Mouse (Mus musculus) brain, adult 2 months (tissue): ENCODE measurements around the gene Lmntd1.

Experiments used
- DNase-seq: peaks from one replicate; pipeline ENCODE4 v3.0.0; 2011; ENCODE audit warnings: low read depth, low spot score

Lmntd1 gene

GRCm38 (mm10) chr6:145380961-145381360, 233.2 kb downstream of the Lmntd1 start:
- no peak for DNase-seq

GRCm38 (mm10) chr6:145379175-145379574, 234.9 kb downstream of the Lmntd1 start:
- DNase-seq = peak; percentile 36

GRCm38 (mm10) chr6:145378689-145379088, 235.4 kb downstream of the Lmntd1 start:
- no peak for DNase-seq

- no peak for DNase-seq
Measured at GRCm38 (mm10) chr6:145374372-145374771, 239.7 kb downstream of the Lmntd1 start.

- DNase-seq = peak; percentile 95
Measured at GRCm38 (mm10) chr6:145373712-145374221, 240.4 kb downstream of the Lmntd1 start.

- DNase-seq = peak; percentile 31
Measured at GRCm38 (mm10) chr6:145372066-145372465, 242.1 kb downstream of the Lmntd1 start.

- no peak for DNase-seq
Measured at GRCm38 (mm10) chr6:145371586-145371985, 242.5 kb downstream of the Lmntd1 start.

GRCm38 (mm10) chr6:145370302-145370701, 243.8 kb downstream of the Lmntd1 start:
- no peak for DNase-seq

GRCm38 (mm10) chr6:145369290-145369689, 244.8 kb downstream of the Lmntd1 start:
- no peak for DNase-seq

GRCm38 (mm10) chr6:145366488-145366887, 247.6 kb downstream of the Lmntd1 start:
- DNase-seq = no peak

- DNase-seq = no peak
Measured at GRCm38 (mm10) chr6:145363698-145364097, 250.4 kb downstream of the Lmntd1 start.

- DNase-seq = no peak
Measured at GRCm38 (mm10) chr6:145361109-145361694, 252.9 kb downstream of the Lmntd1 start.

GRCm38 (mm10) chr6:145359470-145360430, 254.4 kb downstream of the Lmntd1 start:
- peak; percentile 80 for DNase-seq

- no peak for DNase-seq
Measured at GRCm38 (mm10) chr6:145358001-145358400, 256.1 kb downstream of the Lmntd1 start.

GRCm38 (mm10) chr6:145353806-145354205, 260.3 kb downstream of the Lmntd1 start:
- no peak for DNase-seq

GRCm38 (mm10) chr6:145352705-145353104, 261.4 kb downstream of the Lmntd1 start:
- DNase-seq = no peak

- no peak for DNase-seq
Measured at GRCm38 (mm10) chr6:145348196-145348915, 265.8 kb downstream of the Lmntd1 start.

GRCm38 (mm10) chr6:145347641-145348040, 266.5 kb downstream of the Lmntd1 start:
- DNase-seq = no peak

GRCm38 (mm10) chr6:145346789-145347557, 267.1 kb downstream of the Lmntd1 start:
- peak; percentile 90 for DNase-seq

GRCm38 (mm10) chr6:145346305-145346704, 267.8 kb downstream of the Lmntd1 start:
- DNase-seq = no peak

- DNase-seq = no peak
Measured at GRCm38 (mm10) chr6:145344719-145345118, 269.4 kb downstream of the Lmntd1 start.
